Mouse (Mus musculus): ENCODE results near the gene Cacna1a.

The Cacna1a gene

DNA sequence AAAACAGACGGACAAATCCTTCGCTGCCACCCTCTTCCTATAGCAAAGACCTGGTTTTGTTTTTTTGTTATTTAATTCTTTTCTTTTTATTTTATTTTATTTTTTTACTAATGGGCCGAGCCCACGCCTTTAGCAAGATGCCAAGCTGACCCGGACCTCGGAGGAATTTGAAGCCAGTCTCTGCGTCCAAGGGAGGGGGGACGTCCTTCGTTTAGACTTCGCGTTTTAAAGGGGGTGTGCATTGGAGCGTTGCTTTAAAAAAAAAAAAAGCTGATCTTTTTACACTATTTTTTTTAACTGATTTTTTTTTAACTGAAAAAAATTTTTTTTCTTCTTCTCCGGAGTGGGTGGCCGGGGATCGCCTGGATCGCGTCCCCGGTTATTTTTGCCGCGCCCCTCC is 26.7 kb downstream of the Cacna1a start:
- no peak for DNase-seq

DNA sequence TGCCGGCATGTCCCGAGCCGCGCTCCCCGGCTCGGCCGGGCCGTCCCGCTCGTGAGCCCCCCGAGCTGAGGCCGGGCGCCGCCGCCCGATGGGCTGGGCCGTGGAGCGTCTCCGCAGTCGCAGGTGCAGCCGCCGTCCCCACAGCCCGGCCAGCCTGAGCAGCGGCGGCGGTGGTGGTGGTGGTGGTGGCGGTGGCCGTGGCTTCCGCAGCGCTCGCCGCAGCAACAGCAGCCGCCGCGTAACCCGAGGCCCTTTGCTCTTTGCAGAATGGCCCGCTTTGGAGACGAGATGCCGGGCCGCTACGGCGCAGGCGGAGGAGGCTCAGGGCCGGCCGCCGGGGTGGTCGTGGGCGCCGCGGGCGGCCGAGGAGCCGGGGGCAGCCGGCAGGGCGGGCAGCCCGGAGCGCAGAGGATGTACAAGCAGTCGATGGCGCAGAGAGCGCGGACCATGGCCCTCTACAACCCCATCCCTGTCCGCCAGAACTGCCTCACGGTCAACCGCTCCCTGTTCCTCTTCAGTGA is 27.2 kb downstream of the Cacna1a start:
- no peak for DNase-seq

DNA sequence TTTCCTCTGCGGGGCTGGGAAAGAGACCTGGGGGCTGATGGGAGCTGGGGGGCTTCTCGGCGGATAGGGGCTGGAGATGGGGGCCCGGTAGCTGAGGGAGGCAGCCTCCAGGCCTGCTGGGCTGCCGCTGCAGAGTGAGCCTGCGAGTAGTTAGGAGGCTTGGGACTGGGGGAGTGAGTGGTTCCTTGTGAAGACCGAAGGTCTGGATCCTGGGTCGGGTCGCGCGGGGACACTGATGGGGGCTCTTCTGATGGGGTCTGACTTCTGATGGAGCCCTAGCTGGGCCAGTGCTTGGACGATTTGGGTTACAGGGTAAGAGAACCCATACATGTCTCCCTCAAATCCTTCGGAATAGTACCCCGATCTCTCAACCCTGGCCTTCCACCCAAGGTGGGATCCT is 27.8 kb downstream of the Cacna1a start:
- DNase-seq = no peak

DNA sequence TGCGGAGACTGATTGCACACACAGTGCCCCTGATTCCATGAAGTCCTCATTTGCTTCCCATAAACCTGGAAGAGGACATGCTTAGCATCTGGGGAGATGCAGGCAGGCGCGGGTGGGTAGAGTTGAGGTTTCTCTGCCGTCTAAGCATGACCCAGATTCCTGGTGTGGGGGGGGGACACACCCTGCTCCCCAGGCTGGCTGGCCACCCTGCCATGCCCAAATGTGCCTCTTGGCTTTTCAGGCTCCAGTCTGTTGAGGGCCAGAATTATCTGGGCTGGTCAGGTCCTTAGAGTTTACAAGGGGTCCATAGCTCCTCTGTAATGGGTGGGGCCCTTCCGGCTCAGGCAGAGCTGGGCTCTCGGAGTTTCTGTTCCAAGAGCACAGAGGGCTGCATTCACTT is 28.7 kb downstream of the Cacna1a start:
- DNase-seq = no peak

DNA sequence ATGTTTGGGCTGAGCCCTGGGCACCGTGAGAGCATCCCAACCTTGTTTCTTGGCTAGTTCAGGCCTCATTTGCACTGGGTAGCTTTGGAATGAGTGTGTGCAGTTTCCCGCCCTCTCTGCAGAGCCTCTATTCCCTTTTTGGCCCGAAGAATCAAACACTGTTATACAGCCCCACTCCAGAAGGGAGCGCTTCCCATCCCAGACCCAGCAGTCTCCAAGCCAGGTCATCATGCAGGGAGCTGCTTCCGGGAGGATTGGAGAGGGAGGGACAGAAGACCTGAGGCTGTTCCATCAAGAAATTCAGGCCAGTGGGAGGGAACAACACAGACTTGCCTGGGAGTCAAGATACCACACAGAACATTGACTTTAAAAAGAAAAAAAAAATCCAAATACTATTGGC is 29.6 kb downstream of the Cacna1a start:
- no peak for DNase-seq

DNA sequence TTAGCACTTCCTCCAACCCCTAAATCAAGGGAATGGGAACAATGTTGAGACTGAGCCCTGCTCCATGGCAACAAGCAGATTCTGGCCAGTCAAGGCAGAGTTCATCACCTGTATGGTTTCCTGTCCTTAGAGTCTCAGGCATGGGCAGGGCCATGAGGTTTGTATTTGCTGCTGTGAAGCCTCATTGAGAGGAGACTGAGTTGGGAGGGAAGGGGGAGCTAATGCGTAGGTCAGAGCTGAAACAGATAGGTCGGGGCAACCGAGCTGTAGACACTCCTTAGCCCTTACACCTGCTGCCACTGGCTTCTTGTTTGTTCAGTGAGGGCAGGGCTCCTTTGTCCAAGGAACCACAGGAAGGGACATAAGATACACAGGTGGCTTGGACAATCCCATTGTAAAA is 36.2 kb downstream of the Cacna1a start:
- DNase-seq = no peak

DNA sequence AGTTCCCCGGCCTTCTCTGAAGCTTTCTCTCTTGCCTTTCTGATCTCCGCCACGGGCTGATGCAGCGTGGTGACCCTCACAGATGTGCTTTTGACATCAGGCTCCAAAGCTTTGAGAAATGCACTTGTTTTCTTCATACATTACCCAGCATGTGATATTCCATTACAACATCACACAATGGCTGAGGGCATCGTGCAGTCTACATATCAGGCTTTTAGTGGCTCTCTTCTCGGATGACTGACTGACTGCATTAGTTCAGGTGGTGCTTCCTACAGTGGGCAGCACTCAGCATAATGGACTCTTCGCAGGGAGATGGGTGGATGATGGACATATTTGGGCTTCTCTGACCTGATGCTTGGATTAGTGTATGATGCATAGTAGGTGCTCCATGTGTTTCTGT is 37.8 kb downstream of the Cacna1a start:
- no peak for DNase-seq

DNA sequence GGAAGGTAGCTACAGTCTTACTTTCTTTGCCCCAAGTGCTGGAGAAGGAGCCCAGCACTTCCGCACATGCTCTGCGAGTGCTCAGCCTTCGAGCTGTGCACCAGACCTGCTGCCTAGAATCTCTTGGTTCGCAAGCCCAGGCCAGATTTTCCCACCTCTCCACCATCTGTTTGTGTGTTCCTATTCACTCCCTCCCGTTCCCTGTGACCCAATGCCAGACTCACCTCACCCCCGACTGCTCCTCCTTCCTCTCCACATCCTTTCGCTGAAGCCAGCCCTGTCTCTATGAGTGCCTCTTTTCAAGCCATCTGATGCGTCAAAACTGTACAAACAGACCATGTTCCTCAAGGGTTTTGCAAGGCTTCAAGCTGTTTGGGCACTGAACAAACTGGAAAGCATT is 38.3 kb downstream of the Cacna1a start:
- DNase-seq = no peak

DNA sequence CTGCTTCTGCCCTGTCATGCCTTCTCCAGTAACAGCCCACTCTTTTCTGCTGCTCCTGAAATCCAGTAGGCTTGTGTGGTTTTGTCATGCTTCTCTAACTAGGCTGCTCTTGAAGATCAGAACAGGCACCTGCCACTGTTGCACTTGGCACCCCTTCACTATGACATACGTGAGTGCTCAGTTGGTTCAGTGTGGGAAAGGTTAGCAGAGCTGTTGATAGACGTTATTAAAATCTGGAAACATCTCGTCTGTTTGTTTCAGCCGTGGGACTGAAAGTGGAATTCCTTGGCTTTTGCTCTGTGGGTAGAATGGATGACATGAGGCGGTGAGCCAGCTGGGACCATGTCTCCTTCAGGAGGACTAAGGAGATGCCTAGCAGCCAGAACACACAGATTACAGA is 39.8 kb downstream of the Cacna1a start:
- DNase-seq = no peak

DNA sequence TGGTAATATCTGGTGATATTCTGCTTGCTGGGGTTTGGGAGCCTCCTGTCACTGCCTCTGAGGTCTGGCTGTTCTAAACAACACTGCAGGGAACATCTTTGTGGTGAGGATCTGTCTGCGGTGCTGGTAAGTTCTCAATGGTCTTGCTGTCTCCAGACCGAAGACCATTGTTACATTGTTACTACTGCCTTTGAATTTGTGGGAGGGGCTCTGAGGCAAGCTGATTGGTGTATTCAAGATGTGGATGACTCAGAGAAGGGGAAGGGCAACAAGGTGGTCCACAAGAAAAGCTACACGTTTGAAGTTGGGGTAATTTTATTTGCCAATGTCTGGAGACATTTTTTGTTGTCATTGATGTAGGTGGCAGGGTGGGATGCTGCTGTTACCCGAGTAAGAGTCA is 40.8 kb downstream of the Cacna1a start:
- no peak for DNase-seq

DNA sequence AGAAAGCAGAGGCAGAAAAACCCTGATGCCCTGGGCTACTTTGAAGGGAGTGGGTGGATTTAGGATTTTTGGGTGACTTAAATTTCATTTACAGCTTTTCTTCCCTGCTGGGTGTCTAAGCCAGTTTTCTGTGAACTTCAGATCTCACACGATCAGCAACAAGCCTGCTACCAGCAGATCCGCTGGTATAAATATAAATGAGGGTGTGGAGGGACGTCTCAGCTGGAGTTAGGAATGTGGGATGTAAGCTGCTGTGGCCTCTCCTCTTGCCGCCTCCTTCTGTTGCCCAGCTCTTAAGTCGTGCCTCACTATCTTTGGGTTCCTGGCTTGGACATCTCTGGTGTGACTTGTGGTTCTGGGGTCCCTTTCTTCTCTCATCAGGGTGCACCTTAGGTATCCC is 41.3 kb downstream of the Cacna1a start:
- no peak for DNase-seq

DNA sequence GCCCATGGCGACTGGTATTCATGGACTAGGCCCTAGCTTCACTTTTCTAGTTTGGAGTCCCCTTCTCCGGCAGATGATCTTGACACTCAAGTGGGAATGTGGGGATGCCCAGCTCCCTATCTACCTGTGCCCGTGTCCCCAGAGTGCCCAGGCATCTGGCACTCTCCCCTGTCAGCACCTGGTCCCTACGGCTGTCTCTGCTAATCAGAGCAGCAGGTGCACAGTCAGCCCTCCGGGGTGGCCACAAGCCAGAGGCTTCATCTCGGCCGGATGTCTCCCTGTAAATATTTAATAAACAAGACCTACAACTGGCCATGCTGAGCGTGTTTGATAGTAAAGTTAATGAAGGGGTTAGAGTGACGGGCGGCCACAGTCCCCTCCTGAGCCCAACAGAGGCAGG is 47.1 kb downstream of the Cacna1a start:
- no peak for DNase-seq

DNA sequence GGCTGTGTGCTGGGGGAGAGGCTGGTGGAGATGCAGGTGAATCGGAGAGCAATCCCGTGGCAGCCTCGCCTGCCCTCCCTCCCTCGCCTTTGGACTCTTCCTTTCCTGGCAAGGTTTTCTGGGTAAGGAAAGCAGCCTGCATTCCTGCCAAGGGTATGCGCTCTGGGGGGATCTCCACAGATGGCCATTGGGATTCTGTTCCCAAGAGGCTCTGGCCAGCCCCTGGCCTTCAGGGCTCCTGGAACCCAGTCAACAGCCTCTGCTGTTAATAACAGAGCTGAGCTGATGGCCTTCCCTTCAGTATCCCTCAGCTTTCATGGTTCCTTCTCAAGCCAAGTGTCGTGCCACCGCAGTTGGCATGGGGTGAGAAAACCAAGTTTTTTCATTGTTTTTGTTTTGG is 51.6 kb downstream of the Cacna1a start:
- DNase-seq = no peak

DNA sequence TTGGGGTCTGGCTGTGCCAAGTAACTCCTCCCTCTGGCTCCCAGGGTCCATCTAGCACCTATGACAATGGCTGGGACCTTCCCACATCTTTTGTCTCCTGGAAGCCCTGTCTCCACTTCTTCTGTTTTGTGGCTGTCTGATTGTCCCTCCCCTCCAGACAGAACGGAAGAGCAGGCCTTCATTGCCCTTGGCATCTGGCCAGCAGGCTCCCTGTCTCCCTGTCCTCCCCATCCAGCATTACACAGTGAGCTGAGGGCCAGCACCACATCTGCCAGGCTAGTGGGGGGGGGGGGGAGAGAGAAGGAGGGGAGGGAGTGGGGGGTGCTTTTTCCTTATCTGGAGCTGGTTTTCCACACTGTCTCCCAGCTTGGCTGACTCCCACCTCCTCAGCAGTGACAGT is 53.8 kb downstream of the Cacna1a start:
- no peak for DNase-seq

DNA sequence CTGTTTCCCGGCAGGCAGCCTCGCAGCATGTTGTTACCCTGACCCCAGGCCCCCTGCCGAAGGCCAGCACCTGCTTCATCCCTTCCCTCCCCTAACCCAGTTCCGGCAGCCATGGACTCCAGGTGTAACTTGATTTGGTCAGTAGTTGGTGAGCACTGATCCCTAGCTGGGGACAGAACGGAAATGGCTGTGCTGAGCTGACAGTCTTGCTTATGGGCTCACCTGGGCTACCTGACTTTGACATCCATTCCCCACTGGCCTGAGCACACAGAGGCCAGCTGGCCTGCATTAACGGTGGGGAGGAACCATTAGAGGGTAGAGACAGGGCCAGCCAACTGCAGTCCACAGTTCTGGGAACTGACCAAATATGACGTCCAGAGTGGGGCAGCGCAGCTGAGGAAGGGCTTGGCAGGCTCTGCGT is 58.3 kb downstream of the Cacna1a start:
- DNase-seq = no peak

DNA sequence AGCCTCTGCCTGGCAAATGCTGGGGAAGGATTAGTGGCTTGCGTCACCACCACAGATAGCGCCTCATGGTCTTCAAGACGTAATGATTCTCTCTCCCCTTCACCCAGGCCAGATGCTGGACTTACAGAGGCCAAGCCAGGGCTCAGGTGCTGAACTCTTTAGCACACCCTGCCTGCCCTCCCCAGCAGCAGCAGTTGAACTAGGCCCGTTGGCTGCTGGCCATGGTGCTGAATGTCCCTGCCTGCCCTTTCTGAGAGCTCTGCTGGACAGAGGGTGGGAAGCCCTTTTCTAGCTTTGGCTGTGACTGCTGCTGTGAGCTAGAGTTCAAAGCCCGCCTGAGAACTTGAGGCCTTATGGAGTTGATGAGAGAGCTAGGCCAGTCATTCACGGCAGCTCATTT is 66.3 kb downstream of the Cacna1a start:
- peak; percentile 13 for DNase-seq

DNA sequence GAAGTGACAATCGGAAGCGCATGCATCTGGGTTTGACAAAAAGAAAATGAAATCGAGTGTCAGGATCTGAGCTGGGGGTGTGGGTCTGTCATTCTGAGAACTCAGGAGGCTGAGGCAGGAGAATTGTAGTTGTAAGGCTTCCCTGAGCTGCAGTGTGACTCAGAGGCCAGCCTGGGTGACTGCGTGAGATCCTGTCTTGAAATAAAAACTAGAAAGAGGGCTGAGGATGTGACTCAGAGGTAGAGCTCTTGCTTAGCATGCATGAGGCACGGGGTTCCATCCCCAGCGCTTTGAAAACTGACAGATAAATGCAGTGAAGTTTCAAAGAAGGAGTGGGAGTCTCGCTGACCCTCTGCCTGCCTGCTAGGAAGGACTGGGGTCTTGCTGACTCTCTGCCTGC is 70.6 kb downstream of the Cacna1a start:
- DNase-seq = no peak

DNA sequence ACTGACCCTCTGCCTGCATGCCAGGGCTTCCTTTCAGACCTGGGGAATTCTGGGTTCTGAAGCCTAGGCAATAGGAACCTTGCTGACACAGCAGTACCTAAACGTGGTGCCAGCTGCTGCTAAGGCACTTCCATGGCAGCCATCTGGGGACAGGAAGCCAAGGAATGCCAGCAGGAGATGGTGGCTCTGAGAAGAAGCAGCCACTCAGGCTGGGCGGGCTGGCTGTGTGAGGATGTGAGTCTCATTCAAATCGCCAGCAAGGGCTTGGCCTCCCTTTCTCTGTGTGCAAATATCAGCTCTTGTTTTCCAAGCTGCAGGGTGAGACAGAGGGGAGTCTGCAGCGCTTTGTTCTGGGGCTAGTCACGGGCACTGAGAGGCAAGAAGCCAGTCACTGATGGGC is 71.0 kb downstream of the Cacna1a start:
- DNase-seq = no peak

DNA sequence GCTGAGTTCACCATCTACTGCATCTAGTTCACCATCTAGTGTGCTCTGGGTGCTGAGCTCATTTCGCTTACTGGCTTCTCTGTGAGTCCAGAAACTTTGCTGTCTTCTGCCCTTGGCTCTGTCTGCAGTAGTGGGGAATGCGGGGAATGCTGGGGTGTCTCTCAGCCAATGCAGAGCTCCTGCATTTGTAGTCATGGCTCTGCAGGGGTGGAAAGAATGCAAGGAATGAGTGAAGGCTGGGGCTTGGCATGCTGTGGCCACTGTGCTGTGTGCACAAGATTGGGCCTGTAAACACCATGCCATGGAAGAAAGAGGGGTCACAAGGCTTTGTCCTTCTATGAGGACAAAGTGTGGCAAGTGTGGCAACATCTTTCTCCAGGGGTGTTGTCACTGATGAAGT is 72.5 kb downstream of the Cacna1a start:
- DNase-seq = no peak

DNA sequence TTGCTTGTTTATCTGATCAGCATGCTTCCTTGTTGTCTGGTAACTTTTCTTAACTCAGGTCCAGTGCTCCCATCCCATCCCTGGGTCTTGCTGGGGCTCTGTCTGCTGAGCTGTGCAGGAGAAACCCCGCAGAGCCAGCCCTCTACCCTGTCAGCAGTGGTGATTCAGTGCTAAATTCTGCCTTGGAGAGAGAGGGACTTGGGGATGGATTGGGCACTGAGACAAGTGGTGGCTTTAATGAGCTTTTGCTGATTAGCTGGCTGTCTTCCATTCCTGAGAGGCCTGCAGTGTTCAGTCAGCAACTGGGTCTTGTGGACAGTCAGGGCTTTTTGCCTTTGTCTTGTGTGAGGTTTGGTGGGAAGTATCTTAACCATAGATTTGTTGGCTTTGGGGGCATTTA is 78.7 kb downstream of the Cacna1a start:
- DNase-seq = no peak

DNA sequence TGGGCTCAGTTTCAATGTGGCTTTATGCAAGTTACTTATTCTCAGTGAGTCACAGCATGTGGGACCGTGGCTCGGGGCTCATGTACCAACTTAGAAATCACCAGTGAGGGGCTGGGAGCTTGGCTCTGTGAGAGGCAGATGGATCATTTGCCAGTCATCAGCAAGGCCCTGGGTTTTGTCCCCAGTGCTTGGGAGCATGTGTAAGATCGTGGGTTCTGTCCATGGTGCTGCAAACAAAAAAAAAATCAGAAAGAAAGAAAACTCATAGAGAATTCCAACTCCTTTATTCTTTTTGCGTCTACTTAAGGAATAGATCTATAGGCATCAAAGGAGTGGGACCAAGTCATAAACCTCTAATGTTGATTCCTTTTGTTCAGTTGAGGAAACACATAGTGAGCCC is 80.8 kb downstream of the Cacna1a start:
- no peak for DNase-seq

DNA sequence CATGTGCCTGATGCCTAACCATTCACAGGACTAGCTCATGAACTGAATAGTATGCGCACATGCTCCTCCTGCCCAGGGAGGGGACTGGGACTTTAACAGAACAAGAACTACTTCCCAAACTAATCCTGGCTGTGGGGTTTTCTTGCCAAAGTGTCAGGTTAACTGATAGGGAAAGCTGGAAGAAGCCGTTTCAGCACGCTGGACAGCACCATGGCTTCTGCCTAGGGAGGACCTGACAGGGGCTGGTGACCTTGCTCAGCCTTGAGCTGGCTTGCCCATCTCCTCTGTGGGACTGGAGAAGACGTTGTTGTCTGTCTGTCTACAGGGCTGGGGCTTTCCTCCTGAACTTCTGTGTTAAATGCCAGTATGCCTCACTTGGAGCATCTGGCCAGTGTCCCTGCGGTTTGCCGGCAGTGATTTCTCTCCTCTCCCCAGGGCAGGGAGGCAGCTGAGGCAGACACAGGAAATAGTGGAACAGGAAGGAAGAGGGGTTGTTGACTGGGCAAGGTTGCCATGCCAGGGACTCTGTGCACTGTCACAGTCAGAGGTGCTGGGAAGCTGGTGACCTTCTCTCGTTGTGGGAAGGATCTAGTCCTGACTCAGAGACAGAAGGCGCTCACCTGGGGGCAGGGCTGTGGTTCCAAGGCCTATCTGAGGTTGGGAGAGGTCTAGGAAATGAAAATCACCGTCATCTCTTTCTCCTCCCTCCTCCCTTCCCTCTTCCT is 83.2 kb downstream of the Cacna1a start:
- no peak for DNase-seq

DNA sequence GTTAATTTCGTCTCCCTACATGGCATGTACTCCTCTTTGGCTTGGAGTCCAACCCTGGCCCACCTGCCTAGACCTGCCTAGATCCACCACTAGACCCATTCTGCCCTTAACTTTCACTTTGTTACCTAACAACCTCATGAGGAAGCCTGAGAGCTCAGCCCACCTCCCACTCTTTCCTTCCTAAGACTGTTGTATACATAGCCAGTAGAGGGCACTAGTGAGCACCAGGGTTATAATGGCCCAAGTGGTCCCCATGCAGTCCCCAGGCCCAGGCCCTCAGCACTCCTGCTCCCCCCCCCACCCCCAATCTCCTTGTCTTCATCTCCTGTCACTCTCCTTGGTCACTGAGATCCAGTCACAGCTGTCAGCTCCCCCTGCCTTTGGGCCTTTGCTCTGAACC is 86.2 kb downstream of the Cacna1a start:
- no peak for DNase-seq

DNA sequence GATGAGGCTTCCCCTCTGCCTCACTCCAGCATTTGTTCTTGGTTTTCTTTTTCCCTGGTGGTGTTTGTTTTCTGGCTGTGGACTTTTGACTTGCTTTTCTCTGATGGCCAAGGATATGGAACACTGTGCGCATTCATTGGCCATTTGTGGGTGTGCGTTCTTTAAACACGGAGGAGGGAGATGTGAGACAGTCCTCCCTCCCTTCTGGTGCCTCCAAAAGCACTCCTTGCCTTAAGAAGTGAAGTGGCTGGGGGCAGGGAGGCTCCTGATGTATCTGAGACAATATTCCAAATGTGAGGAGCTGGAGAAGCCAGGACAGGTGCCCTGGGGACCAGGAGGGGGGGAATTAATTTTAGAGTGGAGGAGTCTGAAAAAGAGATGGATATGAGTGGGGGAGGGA is 89.1 kb downstream of the Cacna1a start:
- DNase-seq = no peak

DNA sequence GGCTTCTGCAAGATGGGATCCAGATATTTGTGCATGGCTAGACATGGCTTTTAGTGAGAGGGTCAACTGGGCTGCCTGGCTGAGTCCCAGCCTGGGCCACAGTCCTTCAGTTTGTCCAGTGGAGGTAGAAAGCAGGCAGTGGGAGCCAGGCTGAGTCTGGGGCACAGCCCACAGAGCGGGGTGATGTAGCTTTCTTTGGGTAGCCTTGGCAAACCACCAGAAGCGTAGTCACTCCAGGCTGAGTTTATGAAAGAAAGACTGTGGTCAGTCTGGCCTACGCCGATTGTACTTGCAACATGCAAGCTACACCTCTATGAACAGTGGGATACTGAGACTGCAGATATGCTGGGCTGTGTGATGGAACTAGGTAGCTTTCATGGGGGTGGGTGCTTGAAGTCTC is 94.8 kb downstream of the Cacna1a start:
- DNase-seq = no peak

All from kidney, adult 11 months (tissue).